Mouse (Mus musculus) small intestine, adult 2 months (tissue): ENCODE results near the gene Mrc2.

Experiments
- CTCF ChIP-seq: fragments of 200-500 bp; IDR thresholded peaks from 2 replicates; pipeline ENCODE4 v1.5.1; 2012; ENCODE audit warnings: low read depth, mild to moderate bottlenecking, control low read depth, inconsistent platforms, low read length, moderate library complexity, mixed read lengths; ENCODE audit not compliant: insufficient replicate concordance, insufficient read length; ENCODE audit errors: extremely low read depth
- POLR2A ChIP-seq: fragments of 200-500 bp; IDR thresholded peaks from 2 replicates; pipeline ENCODE4 v1.6.1; 2012; ENCODE audit warnings: low read depth, mild to moderate bottlenecking, control low read depth, inconsistent platforms, low read length, moderate library complexity

DNA sequence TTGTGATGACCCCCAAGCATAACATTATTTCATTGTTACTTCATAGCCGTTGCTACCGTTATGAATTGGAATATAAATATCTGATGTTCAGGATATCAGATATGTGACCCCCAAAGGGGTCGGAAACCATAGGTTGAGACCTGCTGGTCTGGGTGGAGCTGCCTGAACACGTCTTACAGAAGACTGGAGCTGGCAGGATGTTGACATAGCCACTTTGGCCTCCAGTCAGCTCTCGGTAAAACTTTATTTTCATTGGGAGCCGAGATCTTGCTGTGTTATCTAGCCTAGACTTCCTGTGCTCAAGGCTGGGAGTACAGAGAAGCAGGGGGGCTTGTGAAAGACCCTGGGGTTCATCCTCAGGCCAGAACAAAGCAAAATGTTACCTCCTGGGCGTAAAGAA lies 63.9 kb downstream of the Mrc2 start:
- no peak for TF ChIP-seq CTCF
- TF ChIP-seq POLR2A = no peak
